Mouse (Mus musculus) lung, postnatal 36 days (tissue): ENCODE measurements around the gene Aunip.

Source experiments
- DNase-seq: peaks from one replicate; pipeline ENCODE4 v3.0.0; 2022; ENCODE audit warnings: mixed read lengths

Gene Aunip

GRCm38 (mm10) chr4:134518541-134518940 lies 7.7 kb downstream of the Aunip start:
- DNase-seq: no peak

- no peak for DNase-seq
Observed at GRCm38 (mm10) chr4:134519281-134519680, 8.5 kb downstream of the Aunip start.

GRCm38 (mm10) chr4:134523447-134523846 lies 12.6 kb downstream of the Aunip start:
- no peak for DNase-seq

- DNase-seq: no peak
Observed at GRCm38 (mm10) chr4:134525806-134526205, 15.0 kb downstream of the Aunip start.

GRCm38 (mm10) chr4:134526220-134526619 lies 15.4 kb downstream of the Aunip start:
- no peak for DNase-seq

DNA sequence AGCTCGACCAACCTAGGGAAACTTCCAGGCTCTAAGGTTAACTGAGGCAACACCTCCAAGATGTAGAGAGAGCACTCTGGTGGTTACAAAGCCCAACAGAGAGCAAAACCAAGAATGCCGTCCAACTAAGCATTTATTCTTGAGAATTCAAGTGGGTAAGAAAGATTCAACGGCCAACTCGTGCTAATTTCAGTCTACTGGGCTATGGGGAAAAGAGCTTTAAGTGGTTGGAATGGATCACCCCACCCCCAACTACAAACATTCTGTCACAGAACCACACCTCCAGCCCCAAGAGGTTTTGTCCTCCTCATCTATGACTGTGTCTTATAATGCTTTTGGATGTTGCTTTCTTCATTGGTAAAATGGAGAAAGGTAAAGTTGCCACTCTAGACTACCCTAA lies 22.1 kb downstream of the Aunip start:
- peak; percentile 74 for DNase-seq

- DNase-seq: no peak
Observed at GRCm38 (mm10) chr4:134533421-134533820, 22.6 kb downstream of the Aunip start.

DNA sequence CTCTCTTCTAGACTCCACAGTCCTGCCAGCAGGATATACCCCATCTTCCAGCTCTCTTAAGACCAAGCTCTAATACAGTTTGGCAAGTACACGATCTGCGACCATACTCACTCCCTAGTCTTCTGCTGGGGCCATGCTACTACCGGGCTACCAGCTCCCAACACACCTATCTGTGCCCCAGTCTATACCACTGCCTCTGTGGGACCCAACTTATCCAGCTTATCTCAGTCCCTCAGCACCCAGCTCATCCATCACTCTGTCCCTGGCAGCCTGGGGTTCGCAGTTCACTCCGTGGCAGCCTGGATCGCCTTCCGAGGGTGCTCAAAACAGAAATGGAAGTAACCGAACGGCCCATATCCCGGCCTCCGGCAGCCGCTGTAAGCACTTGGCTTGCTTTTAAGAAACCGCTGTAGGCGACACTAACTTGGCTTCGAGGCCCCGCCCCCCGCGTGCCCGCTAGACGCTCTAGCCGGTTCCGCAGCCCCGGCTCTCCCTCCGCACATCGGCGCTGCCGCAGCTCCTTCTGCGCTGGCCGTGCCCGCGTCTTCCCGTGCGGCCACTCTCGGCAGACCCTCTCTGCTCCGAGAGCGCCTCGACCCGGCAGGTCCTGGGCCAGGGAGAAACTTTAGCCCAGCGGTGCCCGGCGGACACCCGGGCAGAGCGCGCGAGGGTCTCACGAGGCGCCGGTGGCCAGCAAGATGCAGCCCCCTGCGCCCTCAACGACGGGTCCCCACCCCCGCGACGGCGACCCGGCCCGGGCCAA lies 23.5 kb downstream of the Aunip start:
- peak; percentile 83 for DNase-seq

DNA sequence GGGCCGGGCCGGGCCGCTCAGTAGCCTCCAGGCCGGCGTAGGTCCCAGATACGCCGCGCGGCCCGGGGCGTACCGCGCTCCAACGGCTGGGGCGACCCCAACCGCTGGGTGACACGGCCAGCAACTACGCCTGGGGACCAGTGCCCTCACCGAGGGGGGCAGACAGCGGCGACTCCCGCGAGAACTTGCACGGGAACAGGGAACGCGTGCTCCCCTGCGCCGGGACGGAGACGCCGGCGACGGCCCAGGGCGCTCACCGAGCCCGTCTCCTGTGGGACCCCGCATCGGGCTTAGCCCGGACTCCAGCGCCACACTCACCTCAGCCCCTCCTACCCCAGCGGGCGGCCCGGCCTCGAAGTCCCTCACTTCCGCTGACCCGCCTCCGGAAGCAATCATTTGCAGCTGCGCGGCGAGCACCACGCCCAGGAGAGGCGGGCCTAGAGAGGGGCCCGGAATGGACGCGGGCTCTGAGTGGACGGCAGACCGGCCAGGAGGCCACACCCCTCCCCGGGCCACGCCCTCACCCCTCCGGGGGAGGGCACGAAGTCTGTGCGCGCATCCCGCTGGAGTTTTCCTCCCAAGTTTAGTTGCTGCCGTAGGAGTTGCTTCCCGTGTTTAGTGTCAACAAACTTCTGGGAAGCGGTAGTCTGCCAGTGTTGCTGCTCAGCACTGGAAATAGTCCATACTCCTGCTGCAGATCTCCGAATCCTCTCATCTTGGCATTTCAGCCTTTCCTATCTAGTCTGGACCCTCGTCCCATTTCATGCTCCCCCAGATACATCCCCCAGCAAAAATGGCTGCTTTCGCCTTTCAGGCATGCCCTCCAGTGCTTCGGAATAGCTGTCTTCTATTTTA lies 24.4 kb downstream of the Aunip start, which contains the start of gene Mtfr1l:
Gene Mtfr1l (minus strand): TSS at position 456 of the 855 bp plus-strand sequence.
- peak; percentile 99 for DNase-seq

- no peak for DNase-seq
Observed at GRCm38 (mm10) chr4:134535787-134536151, 25.0 kb downstream of the Aunip start.

GRCm38 (mm10) chr4:134538997-134539580 lies 28.3 kb downstream of the Aunip start:
- DNase-seq: no peak

GRCm38 (mm10) chr4:134542726-134543125 lies 31.9 kb downstream of the Aunip start:
- no peak for DNase-seq

DNA sequence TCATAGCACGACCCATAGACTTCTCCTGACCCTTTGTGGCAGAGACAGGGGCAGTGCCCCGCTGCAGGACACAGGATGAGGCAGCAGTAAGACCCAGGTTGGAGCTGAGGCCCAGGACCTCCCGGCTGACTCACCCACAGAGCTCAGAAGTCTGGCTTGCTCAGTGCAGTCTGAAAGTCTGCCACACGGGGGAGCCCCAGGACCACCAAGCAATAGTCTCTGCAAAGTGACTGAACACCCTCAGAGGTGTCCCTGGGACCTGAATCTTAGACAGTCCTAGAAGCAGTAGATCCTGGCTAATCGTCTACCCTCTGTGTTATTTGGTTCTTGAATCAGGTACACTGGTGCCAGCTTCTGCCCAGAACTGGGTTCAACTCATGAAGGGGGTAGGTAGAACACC lies 32.5 kb downstream of the Aunip start:
- DNase-seq: peak; percentile 96

GRCm38 (mm10) chr4:134546814-134547705 lies 36.3 kb downstream of the Aunip start:
- DNase-seq: peak; percentile 75

GRCm38 (mm10) chr4:134548169-134548938 lies 37.6 kb downstream of the Aunip start:
- DNase-seq: peak; percentile 57

GRCm38 (mm10) chr4:134549899-134550298 lies 39.1 kb downstream of the Aunip start:
- no peak for DNase-seq

DNA sequence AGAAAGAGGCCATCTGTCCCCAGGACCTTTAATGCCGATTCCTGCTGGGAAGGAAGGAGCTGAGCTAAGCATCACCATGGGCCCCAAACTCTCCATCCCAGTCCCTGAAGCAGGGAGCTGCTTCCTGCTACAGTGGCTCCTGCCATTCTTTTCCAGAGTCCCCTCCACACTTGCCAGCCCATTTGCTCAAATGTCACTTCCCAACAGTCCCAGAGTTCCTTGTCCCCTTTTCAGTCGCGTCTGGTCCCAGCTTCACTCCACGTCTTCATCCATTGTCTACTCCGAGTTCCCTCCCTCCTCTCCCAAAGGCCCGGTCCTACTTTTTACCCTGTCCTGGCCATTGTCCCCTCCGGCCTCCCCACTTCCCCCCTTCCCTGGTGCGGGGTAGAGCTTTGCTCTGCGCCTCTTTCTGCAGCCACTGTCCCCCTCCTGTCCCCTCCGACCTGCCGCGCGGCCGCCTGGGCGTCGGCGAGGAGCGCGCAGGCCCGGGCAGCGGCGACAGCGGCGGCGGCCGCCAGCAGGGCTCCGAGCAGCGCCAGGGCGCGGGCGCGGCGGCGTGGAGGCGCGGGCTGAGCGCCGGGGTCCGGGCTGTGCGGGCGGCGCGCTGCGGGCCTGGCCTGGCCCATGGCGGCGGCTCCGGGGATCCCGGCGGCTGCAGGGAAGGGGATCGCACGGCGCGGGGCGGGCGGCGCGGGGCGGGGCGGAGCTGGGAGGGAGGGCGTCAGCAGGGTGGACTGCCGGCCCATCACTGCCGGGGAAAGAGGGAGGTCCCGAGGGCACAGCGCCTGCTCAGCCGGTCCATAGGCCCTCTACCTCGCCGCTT lies 40.9 kb downstream of the Aunip start, which contains the start of gene Selenon:
Gene Selenon (minus strand): TSS at position 673 of the 823 bp plus-strand sequence.
- peak; percentile 70 for DNase-seq

DNA sequence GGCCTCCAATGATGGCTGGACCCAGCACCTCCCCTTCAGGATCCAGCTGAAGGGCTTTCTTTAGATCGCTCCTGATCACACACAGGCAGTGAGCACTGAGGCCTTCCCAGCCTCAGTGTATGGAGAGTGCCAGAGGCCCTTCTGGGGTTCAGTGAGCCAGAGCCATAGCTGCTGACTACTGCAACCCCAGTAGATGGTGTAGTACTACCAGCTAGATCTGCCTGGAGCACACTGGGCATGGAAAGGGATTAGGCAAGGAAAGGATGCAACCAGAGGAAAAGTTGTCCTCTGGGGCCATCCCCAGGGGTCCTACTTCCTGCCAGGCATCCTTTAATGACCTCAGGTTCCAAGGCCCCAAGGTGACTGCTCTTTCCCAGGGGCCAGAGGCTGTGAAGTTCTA lies 42.8 kb downstream of the Aunip start:
- no peak for DNase-seq

DNA sequence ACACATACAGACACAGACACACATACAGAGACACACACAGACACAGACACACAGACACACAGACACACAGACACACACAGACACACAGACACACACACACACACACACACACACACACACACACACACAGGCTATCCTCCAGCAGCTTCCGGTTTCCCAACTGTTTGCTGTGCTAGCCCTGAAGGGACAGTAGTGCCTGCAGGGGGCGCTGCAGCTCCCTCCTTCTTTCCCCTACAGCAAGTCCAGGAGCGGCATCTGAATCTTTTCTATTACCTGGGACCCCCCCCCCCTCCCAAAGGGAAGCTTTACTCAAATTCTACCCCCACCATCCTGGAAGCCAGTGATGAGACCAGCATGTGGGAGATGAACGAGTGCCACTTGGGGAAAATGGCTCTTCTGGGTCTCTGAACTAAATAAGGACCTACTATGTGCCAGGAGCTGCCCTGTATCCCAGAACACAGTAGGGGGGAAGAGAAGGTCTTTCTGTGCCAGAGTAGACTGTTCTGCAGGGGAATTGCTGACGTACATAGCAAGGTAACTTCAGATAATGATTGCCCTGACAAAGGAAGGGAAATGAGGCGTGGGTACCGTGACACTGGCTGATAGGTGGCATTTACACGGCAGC lies 45.3 kb downstream of the Aunip start:
- peak; percentile 46 for DNase-seq

DNA sequence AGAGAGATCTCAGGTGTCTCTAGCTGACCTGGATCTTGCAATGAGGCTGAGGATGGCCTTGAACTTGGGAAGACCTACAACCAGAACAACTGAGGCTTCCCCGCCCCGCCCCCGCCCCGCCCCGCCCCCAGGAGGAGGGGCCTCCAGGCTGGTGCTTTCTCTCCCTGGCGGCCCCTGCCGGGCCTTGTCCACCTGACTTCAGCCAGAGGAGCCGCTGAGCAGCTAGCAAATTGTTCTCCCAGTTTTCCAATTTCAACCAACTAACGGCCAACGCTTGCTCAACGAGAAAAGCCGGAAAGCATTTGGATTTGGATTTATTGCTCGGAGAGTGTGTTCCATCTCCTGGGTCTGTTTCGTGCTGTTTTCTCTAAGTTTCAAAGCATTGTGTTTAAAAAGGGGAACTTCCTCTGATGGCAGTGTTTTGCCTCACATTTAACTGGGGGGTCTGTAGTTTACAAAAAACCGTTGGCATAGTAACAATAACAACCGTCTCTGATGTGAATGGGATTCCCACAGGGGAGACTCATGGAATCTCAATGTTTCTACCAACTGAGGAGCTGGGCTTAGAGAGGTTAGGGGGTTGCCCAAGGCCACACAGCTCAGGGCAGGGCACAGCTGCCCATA lies 46.9 kb downstream of the Aunip start:
- DNase-seq: no peak
